ENCODE assay signal across 20 mouse cellular contexts in genomic region chr16:24068250-24068813, GRCm38 (mm10).
A peak's percentile ranks its signal among the peaks of the same experiment; 100 is the strongest.
DNase-seq lines count a peak whose midpoint lies in the region; ATAC-seq and TF ChIP-seq lines count a peak whose summit lies in the region.
"Had no signal": no experiment of that assay in that cellular context is flagged by ENCODE, and none has a peak within 500 bp of the region (broad histone marks: within the 10 kb centered on the region; RNA-seq: fewer than 3 reads in every experiment).

No protein-coding gene starts in this region.

- no peaks in the 10 kb centered on the region for H3K36me3 ChIP-seq in heart, embryonic 14.5 days (ENCODE audit: control insufficient read depth, insufficient read depth, low read length)
- no peaks in the 10 kb centered on the region for H3K36me3 ChIP-seq in heart, adult 2 months (ENCODE audit: control insufficient read depth, insufficient read depth, low read length)
- no peaks in the 10 kb centered on the region for H3K36me3 ChIP-seq in liver, adult 2 months (ENCODE audit: control insufficient read depth, insufficient read depth, low read length)
- H3K36me3 ChIP-seq in liver, postnatal 0 days (replicated peaks; ENCODE audit: insufficient read depth, low read length) = no peaks in the 10 kb centered on the region
- H3K36me3 ChIP-seq: embryonic facial prominence, embryonic 13.5 days; forebrain, embryonic 15.5 days; hindbrain, embryonic 13.5 days; midbrain, embryonic 13.5 days; neural tube, embryonic 13.5 days had no signal

- DNase-seq in heart, adult 2 months = no peak
- DNase-seq in liver, adult 2 months (ENCODE audit: extremely low read depth, low read depth, low spot score) = no peak
- DNase-seq in liver, postnatal 0 days = no peak
- no peak for DNase-seq in MN1 (ENCODE audit: low spot score)
- no peak for DNase-seq in testis, postnatal 14 days (ENCODE audit: low spot score)
- DNase-seq: adrenal gland, adult 2 months; B cell, adult 2 months; cerebellum, postnatal 10 days; gastrocnemius, postnatal 25 days; right cerebral cortex, adult 18-20 months; thymus, adult 2 months had no signal

- TF ChIP-seq EP300 in heart, adult 2 months (IDR thresholded peaks at IDR 0.05; ENCODE audit: insufficient read depth, low read depth, low read length) = no peak
- TF ChIP-seq EP300 in liver, postnatal 0 days (IDR thresholded peaks at IDR 0.05; ENCODE audit: low read depth) = peak; percentile 56; the same call in 1 of the 2 replicates

- no peak overlapping the region for H3K4me3 ChIP-seq in heart, embryonic 14.5 days (ENCODE audit: control insufficient read depth in 1 of 2, insufficient read depth in 1 of 2, low read depth in 1 of 2, low read length in 2 of 2)
- H3K4me3 ChIP-seq in heart, adult 2 months = no peak overlapping the region
- no peak overlapping the region for H3K4me3 ChIP-seq in liver, adult 2 months (ENCODE audit: insufficient read depth, low read depth, low read length)
- H3K4me3 ChIP-seq in liver, postnatal 0 days (ENCODE audit: low read depth, low read length) = no peak overlapping the region
- H3K4me3 ChIP-seq: embryonic facial prominence, embryonic 13.5 days; forebrain, embryonic 15.5 days; hindbrain, embryonic 13.5 days; midbrain, embryonic 13.5 days; neural tube, embryonic 13.5 days had no signal

- intact Hi-C loops in heart, adult 2 months (cut with DNase I) = no loop called here

- ATAC-seq in heart, embryonic 14.5 days (ENCODE audit: insufficient number of reproducible peaks, insufficient read depth, low FRiP score, low read depth) = 0 out of 2 replicates have a peak, but pooled peaks have one; percentile 39
- peak; percentile 17 to 36; a peak in 1 of 4 replicates for ATAC-seq in hematopoietic stem cell, adult 5-6 weeks (replicated peaks in 1 of 2; ENCODE audit: insufficient read depth in 1 of 2, low FRiP score in 2 of 2, low TSS enrichment in 1 of 2, low read depth in 1 of 2, poor library complexity in 2 of 2, severe bottlenecking in 2 of 2)
- ATAC-seq in liver, postnatal 0 days = peak; percentile 78
- ATAC-seq in cerebellum, adult (ENCODE audit: insufficient number of reproducible peaks, low FRiP score, low TSS enrichment) = no peak
- ATAC-seq: forebrain, embryonic 15.5 days; midbrain, embryonic 13.5 days had no signal

- WGBS in heart, embryonic 14.5 days = 12% methylated on average over 4 of the region's 4 CpGs
- WGBS in heart, adult 2 months = 49% methylated on average over 4 of the region's 4 CpGs
- WGBS in liver, adult 2 months = 53% methylated on average over 4 of the region's 4 CpGs
- WGBS in liver, postnatal 0 days (ENCODE audit: insufficient replicate concordance) = 37% methylated on average over 4 of the region's 4 CpGs

- no peaks in the 10 kb centered on the region for H3K79me2 ChIP-seq in heart, adult 2 months (replicated peaks; ENCODE audit: control insufficient read depth, insufficient read depth, low read length)
- no peaks in the 10 kb centered on the region for H3K79me2 ChIP-seq in liver, adult 2 months (ENCODE audit: control insufficient read depth, insufficient read depth, low read length)

- peaks cover 27% of the 10 kb centered on the region for H3K27me3 ChIP-seq in heart, embryonic 14.5 days (ENCODE audit: control insufficient read depth, insufficient read depth, low read length)
- H3K27me3 ChIP-seq in heart, adult 2 months (ENCODE audit: control insufficient read depth, insufficient read depth, low read length) = no peaks in the 10 kb centered on the region
- H3K27me3 ChIP-seq in liver, adult 2 months (ENCODE audit: control insufficient read depth, insufficient read depth, low read length) = no peaks in the 10 kb centered on the region
- no peaks in the 10 kb centered on the region for H3K27me3 ChIP-seq in liver, postnatal 0 days (ENCODE audit: insufficient read depth, low read length)
- H3K27me3 ChIP-seq: embryonic facial prominence, embryonic 13.5 days; forebrain, embryonic 15.5 days; hindbrain, embryonic 13.5 days; midbrain, embryonic 13.5 days; neural tube, embryonic 13.5 days had no signal

- peak overlapping the region in 1 of 2 experiments; percentile 19; a peak in 1 of 4 replicates for H3K27ac ChIP-seq in heart, embryonic 14.5 days (replicated peaks in 1 of 2; ENCODE audit: control insufficient read depth in 1 of 2, insufficient read depth in 1 of 2, low read depth in 2 of 2, low read length in 2 of 2)
- no peak overlapping the region for H3K27ac ChIP-seq in heart, adult 2 months
- peak overlapping the region; percentile 33; the same call in 1 of the 2 replicates for H3K27ac ChIP-seq in liver, adult 2 months (replicated peaks; ENCODE audit: insufficient read depth, low read depth, low read length)
- peak overlapping the region; percentile 75 for H3K27ac ChIP-seq in liver, postnatal 0 days (ENCODE audit: low read depth)
- H3K27ac ChIP-seq: embryonic facial prominence, embryonic 13.5 days; forebrain, embryonic 15.5 days; hindbrain, embryonic 13.5 days; macrophage; midbrain, embryonic 13.5 days; neural tube, embryonic 13.5 days had no signal

- H3K9me3 ChIP-seq in heart, embryonic 14.5 days (ENCODE audit: control insufficient read depth, low read length) = no peaks in the 10 kb centered on the region
- no peaks in the 10 kb centered on the region for H3K9me3 ChIP-seq in liver, postnatal 0 days (ENCODE audit: low read length)
- H3K9me3 ChIP-seq: embryonic facial prominence, embryonic 13.5 days; forebrain, embryonic 15.5 days; hindbrain, embryonic 13.5 days; midbrain, embryonic 13.5 days; neural tube, embryonic 13.5 days had no signal

- H3K4me1 ChIP-seq in heart, embryonic 14.5 days (ENCODE audit: control insufficient read depth in 2 of 2, insufficient read depth in 2 of 2, low read length in 2 of 2) = peaks cover 7 to 11% of the 10 kb centered on the region in 2 experiments
- H3K4me1 ChIP-seq in heart, adult 2 months (ENCODE audit: control insufficient read depth, insufficient read depth, low read length) = no peaks in the 10 kb centered on the region; the same call in 1 of the 2 replicates
- H3K4me1 ChIP-seq in liver, adult 2 months (ENCODE audit: control insufficient read depth, insufficient read depth, low read length) = peaks cover 19% of the 10 kb centered on the region
- H3K4me1 ChIP-seq in liver, postnatal 0 days (ENCODE audit: insufficient read depth) = peaks cover 14% of the 10 kb centered on the region; the same call in 1 of the 2 replicates
- H3K4me1 ChIP-seq: embryonic facial prominence, embryonic 13.5 days; forebrain, embryonic 15.5 days; hindbrain, embryonic 13.5 days; midbrain, embryonic 13.5 days; neural tube, embryonic 13.5 days had no signal

- H3K4me2 ChIP-seq in heart, embryonic 14.5 days (ENCODE audit: low read length) = no peak overlapping the region
- no peak overlapping the region for H3K4me2 ChIP-seq in liver, postnatal 0 days (ENCODE audit: low read depth, low read length)
- H3K4me2 ChIP-seq: embryonic facial prominence, embryonic 13.5 days; forebrain, embryonic 15.5 days; hindbrain, embryonic 13.5 days; midbrain, embryonic 13.5 days; neural tube, embryonic 13.5 days had no signal

- no peak overlapping the region for H3K9ac ChIP-seq in heart, embryonic 14.5 days (ENCODE audit: low read length)
- no peak overlapping the region for H3K9ac ChIP-seq in heart, adult 2 months (ENCODE audit: low read depth, low read length)
- H3K9ac ChIP-seq in liver, adult 2 months (ENCODE audit: low read depth, low read length) = no peak overlapping the region
- H3K9ac ChIP-seq in liver, postnatal 0 days (replicated peaks) = no peak overlapping the region
- H3K9ac ChIP-seq: embryonic facial prominence, embryonic 13.5 days; forebrain, embryonic 15.5 days; hindbrain, embryonic 13.5 days; midbrain, embryonic 13.5 days; neural tube, embryonic 13.5 days had no signal

- TF ChIP-seq CTCF in heart, adult 2 months (IDR thresholded peaks at IDR 0.05) = no peak
- no peak for TF ChIP-seq CTCF in liver, adult 2 months (IDR thresholded peaks at IDR 0.05; ENCODE audit: low read depth, low read length)
- no peak for TF ChIP-seq CTCF in liver, postnatal 0 days (IDR thresholded peaks at IDR 0.05; ENCODE audit: low read depth)

- no peak for TF ChIP-seq POLR2A in heart, adult 2 months (IDR thresholded peaks at IDR 0.05; ENCODE audit: insufficient read depth, low read depth, low read length)
- no peak for TF ChIP-seq POLR2A in liver, adult 2 months (IDR thresholded peaks at IDR 0.05; ENCODE audit: extremely low read depth, insufficient read depth, low read length)
